Mouse (Mus musculus) c-Kit-positive CD71-positive TER-119-negative erythroid progenitor cells, embryonic 14.5 days (primary cell): ENCODE results near the gene Zbtb7b.

ENCODE experiments used
- DNase-seq: peaks from one replicate; pipeline ENCODE4 v3.0.0-alpha.2; 2013; ENCODE audit warnings: low read depth

The Zbtb7b gene

GRCm38 (mm10) chr3:89337062-89337720 lies 57.4 kb downstream of the Zbtb7b start:
- no peak for DNase-seq

- DNase-seq: no peak
Measured at GRCm38 (mm10) chr3:89336529-89336928, 58.0 kb downstream of the Zbtb7b start.

DNA sequence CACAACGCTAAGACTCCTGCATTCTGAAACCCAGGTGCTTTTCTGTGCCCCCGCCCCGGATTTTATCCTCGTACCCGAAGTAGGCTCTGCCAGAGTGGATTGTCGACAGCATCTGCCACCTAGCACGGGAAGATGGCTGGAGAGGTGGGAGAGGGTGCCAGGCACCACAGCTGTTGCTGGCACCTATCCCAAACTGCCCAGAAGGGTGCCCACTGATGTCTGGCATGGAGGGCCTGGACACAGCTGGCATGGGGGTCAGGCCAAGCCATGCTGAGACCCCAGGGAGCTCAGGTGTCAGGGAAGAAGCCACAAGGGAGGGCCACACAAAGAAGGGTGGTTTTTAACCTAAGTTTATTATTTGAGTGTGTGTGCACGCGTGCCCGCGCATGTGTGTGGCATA lies 61.5 kb downstream of the Zbtb7b start:
- DNase-seq: no peak

DNA sequence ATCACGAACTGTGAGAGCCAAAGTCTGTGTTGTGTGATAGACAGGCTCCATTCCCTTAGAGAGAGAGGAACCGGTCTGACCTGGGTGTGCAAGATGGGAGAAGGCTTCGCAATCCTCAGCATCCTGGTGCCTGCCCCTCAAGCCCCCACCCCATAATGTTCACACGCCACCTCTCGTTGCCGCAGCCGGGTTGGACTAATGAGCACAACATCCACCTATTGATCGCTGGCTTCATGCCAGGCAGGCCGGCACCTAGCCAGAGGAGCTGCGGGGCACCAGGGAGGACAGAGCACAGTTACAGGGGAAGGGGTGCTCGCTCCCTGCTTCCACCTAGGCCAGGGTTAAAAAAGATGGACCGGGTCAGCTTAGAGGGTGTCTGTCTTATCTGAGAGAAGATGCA lies 62.1 kb downstream of the Zbtb7b start:
- DNase-seq: no peak

- DNase-seq: no peak
Measured at GRCm38 (mm10) chr3:89332013-89332412, 62.6 kb downstream of the Zbtb7b start.

DNA sequence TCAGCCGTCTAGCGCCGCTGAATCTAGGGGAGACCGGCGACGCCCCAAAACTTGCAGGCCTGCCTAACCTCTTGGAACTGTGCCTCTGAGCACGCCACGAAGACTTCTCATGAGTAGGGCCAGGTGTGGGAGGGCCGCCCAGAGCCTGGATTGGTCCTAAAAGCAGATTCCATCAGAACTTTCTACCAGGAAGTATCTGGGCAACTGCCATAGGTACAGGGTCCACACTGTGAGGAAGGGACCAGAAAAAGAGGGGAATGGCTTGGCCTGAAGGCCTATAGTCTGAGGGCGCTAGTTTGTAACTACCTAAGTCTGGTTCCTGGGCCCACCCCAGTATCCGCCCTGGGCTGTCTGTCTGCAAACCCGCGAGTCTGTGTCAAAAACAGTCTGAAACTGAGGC lies 63.0 kb downstream of the Zbtb7b start:
- DNase-seq: no peak

DNA sequence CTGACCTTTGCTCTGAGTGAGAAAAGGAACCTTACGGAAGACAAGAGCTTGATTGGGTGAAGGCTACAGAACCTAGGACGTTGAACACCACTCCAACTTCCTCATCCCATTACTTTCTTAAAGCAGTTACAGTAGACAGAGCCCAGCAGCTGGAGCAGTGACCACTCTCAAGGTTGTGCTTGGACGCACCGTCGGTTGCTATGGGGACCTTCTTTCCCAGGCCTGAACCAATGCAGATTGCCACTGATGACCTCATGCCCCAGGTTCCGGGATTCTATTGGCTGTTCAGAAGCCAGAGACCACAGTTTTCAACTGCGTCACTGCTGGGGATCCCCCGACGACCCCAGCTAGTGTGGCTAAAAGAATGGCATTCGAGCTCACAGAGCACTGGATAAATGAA lies 63.6 kb downstream of the Zbtb7b start:
- DNase-seq: no peak

DNA sequence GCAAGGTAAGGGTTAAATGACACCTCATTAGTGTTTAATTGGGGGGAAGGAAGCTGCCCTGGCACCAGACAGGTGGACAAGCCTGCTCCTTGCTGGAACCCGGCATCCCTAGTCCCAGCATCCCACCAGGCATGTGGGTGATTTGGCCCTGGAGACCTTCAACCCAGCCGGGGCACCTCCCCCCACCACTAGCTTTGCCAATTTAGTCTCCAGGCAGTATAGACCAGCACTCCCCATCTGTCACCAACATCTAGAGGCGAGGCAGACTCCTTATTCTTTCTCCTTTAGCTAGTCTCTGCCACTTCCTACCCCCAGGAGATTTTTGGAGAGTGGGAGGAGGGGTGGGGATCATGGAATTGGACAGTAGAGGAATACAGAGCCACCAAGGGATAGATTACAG lies 64.2 kb downstream of the Zbtb7b start:
- DNase-seq: no peak

DNA sequence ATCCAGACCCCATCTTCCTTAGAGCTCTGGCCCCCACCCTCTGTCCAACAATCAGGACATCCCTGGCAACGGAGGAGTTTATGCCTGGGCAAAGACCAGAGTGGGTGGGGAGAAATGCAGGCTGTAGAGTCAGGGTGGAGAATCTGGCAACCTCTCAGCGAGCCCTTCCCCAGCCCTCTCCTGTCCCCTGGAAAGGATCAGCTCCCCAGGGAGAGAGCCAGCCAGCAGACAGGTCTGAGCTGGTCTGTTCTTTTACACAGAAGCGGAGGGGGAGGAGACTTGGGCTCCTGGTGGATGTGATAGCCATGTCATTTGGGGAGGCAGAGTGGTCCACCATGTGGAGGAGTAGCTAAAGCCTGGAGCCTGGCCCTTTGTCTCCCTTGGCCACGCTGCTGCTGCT lies 66.0 kb downstream of the Zbtb7b start:
- no peak for DNase-seq
